Mouse (Mus musculus): ENCODE measurements at regions not wholly inside any gene's neighbourhood (a gene's known extent, or its start where the extent isn't known, plus 50 kb on each side); places are given as distances from the start of the nearest gene placed in this dataset.
"Not testable (repeated sequence)": the region's sequence is repeated elsewhere in the genome, so short reads cannot be mapped to it uniquely, and the experiment has no call there.

GRCm38 (mm10) chr10:56782265-56782664 is 405.1 kb downstream of the Gja1 start:
- DNase-seq (ENCODE audit: low read depth): no peak

GRCm38 (mm10) chr10:56783941-56784340 is 406.8 kb downstream of the Gja1 start:
- no peak for DNase-seq (ENCODE audit: low read depth)

DNA sequence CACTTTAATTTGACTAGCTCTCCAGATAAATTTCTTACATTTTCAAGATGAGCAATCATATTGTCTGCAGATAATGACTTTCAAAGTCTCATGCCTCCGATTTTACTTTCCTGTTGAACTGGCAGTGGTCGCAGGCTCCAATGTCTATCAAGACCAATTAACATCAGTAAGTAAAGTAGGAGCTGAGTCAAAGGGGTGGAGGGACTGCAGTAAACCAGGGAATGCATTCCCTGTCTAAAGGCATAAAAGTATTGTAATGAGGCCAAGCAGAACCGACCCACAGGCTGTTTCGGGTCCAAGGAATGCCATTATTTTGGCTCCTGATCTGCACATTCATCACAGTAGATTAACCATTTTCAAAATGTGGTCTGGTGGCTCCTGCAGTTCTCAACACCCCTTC is 411.0 kb downstream of the Gja1 start:
- no peak for DNase-seq (ENCODE audit: low read depth)

DNA sequence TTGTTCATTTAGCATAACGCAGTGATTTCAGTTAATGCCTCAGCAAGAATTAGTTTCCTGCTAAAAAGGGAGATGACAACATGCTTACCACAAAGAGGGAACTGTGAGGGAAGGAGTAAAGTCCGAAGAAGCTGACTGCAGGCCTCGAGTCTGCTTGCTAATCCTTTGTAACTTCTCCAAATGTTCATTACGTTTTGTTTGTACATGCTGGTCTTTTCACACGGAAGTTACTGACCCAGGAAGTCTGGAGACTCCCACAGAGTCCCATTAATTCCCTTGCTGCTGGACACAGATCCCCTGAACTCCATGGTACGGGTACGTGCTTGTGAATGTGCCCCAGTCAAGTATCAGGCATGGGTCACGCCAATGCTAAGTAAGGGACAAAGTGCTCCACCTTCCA is 415.9 kb downstream of the Gja1 start:
- DNase-seq (ENCODE audit: low read depth): no peak

GRCm38 (mm10) chr10:56795396-56795795 is 418.3 kb downstream of the Gja1 start:
- no peak for DNase-seq (ENCODE audit: low read depth)

- DNase-seq (ENCODE audit: low read depth): no peak
Measured at GRCm38 (mm10) chr10:56799307-56799706, 422.2 kb downstream of the Gja1 start.

- no peak for DNase-seq (ENCODE audit: low read depth)
Measured at GRCm38 (mm10) chr10:56799745-56800144, 422.6 kb downstream of the Gja1 start.

DNA sequence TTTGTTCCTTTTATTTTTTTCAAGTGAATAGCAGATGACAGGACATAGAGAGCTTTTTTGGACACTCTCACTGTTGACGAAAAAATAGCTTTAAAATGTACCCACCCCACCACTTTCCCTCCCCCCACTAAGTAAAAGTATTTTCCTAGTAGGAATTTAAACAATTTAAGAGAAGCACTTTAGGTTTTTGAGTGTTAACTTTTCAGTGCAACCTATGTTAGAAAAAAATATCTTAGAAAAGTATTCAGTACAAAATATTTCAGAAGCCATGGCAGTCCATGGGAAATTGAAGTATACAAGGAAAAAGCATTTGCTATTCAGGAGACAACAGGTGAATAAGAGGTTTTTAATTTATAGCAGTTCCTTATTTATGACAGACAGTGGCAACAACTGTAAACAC is 431.9 kb downstream of the Gja1 start:
- no peak for DNase-seq (ENCODE audit: low read depth)

DNA sequence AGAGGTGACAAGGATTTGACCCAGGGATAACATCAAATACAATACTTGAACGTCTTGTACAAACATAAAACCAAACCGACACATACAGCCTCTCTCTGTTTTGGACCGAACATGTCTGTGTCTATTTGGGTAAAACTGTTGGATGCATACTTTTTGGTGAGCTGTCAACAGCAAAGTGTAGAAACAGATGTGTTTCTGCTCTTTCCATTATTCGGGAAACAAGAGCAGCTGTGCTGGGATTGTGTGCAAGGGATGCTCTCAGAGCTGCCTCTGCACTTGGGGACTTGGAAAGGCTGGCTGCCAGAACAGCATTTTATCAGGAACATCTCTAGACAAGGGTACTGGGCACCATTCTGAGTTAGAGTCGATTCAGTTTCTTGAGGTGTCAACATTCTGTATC is 445.0 kb downstream of the Gja1 start:
- DNase-seq (ENCODE audit: low read depth): no peak

GRCm38 (mm10) chr10:56831331-56831730 is 454.2 kb downstream of the Gja1 start:
- DNase-seq (ENCODE audit: low read depth): no peak

DNA sequence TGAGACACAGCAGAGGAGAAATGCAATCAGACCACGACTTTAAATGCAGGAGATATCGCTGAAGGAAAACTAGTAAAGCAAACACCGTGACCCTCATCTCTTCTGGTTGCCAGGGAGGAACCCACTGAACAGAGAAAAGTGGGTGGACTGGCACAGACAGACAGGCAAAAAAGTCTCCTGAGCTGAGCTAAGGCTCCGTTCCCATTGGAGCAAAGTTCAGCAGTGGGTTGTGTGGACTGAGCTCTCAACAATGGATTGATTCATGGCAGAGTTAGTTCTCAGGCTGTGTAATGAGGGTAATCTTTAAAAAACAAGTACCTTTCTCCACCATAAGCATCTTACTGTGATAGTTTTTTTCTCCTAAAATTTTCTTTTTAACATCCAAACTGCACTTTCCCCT is 454.8 kb downstream of the Gja1 start:
- DNase-seq (ENCODE audit: low read depth): no peak

GRCm38 (mm10) chr10:56836130-56836529 is 459.0 kb downstream of the Gja1 start:
- no peak for DNase-seq (ENCODE audit: low read depth)

GRCm38 (mm10) chr10:56839006-56839495 is 461.9 kb downstream of the Gja1 start:
- no peak for DNase-seq (ENCODE audit: low read depth)

DNA sequence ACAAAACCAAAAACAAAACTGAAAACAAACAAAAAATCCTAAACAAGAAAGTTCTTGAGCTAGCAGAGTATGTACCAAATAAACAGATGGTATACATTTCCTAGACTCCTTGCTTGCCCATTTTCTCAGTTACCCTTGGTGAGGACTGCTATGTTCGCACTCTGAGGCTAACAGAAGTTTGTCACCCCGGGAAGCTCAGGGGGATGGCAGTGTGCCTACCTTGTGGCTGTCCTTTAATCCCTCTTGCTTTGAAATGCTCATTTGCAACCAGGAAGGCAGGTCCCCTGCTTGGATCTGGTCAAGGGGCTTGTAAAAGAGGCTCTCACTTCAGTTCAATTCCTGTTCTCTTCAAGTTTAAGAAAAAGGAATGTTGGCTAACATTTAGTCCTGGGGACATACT is 462.4 kb downstream of the Gja1 start:
- DNase-seq (ENCODE audit: low read depth): no peak

- no peak for DNase-seq (ENCODE audit: low read depth)
Measured at GRCm38 (mm10) chr10:56840732-56841131, 463.6 kb downstream of the Gja1 start.

DNA sequence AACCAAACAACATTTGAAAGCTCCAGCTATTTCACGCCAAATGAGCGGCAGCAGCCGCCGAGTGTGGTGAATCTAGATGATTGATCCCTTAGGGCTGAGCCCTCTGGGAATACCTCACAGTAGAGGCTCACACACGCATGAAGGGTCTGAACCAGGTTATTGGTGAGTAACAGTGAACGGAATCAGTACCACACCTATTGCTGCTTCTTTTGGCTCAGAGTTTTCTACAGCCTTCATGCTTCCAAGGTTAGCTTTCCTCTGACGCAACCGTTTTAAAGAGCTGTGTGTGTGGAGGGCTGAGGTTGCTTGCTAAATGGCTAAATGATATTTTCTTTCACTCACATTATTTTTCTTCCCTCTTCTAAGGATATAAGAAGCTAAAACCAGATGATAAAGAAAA is 464.4 kb downstream of the Gja1 start:
- no peak for DNase-seq (ENCODE audit: low read depth)

GRCm38 (mm10) chr10:56841973-56842372 is 464.8 kb downstream of the Gja1 start:
- no peak for DNase-seq (ENCODE audit: low read depth)

DNA sequence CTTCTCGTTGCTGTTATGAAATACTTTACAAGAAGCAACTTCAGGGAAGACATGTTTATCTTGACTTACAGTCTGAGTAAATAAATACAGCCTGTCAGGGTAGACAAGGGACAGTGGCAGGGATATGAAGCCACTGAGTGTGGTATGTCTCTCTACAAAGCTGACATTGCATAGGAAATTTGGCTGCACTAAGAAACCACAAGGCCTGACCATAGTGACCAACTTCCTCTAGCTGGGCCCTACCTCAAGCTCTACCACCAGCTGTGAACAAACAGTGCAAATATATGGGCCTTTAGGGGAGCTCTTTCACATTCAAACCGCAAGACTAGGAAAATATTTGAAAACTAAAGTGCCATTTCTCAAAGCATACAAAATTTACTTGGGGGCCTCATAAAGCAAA is 475.4 kb downstream of the Gja1 start:
- no peak for DNase-seq (ENCODE audit: low read depth)

GRCm38 (mm10) chr10:56856186-56856585 is 479.1 kb downstream of the Gja1 start:
- no peak for DNase-seq (ENCODE audit: low read depth)

DNA sequence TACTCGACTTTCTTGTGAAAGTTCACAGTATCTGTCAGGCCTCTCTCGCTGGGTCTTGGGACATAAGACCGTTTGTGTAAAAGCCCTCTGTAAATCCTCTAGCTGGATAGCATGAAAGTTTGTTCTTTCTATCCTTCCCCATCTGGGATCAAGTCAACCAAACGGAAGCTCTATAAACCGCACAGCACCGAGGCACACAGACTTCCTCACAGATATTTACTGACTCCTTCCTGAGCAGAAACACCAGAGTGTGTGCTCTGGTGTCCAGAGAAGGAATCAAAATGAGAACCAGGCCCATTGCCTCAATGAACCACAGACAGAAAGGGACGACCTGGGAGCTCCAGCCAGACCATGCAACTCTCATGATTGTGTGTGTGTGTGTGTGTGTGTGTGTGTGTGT is 502.6 kb downstream of the Gja1 start:
- DNase-seq (ENCODE audit: low read depth): no peak

- no peak for DNase-seq (ENCODE audit: low read depth)
Measured at GRCm38 (mm10) chr10:56880154-56880591, 503.0 kb downstream of the Gja1 start.

DNA sequence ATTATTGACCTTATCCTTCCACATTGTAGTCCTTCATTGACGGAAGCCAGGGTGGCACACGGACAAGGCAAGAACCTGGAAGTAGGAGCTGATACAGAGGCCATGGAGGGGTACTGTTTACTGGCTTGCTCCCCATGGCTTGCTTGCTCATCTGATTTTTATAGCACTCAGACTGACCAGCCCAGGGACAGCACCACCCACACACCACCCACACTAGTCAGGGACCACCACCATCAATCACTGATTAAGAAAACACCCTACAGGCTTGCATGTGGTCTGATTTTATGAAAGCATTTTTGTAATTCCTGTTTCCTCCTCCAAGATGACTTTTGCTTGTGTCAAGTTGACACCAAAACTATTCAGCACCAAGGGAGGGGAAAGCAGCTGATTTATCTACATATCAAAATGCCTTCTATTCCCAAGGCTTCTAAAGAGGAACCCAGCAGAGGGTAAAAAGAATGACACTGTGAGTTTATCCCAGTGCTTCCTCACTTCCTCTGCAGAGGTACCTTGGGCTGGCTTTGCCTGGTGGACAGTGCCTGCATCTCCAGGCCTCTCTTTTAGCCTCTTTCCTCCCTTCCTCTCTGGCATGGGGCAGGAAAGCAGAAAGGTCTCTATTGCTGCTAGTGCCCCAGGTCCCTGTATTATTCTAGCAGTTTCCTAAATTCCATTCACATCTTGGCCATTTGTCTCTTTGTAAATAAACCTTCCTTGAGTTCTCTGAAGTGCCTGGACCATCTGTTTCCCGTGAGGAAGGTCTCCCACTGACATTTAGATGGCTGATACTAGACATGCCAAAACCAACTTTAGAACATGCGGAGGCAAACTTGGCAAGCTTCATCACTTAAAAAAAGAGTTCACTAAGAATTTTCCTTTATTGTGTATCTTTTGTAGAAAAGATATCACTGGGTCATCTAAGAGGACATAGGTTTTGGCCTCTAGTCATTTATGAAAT is 507.6 kb downstream of the Gja1 start:
- DNase-seq (ENCODE audit: low read depth): no peak

DNA sequence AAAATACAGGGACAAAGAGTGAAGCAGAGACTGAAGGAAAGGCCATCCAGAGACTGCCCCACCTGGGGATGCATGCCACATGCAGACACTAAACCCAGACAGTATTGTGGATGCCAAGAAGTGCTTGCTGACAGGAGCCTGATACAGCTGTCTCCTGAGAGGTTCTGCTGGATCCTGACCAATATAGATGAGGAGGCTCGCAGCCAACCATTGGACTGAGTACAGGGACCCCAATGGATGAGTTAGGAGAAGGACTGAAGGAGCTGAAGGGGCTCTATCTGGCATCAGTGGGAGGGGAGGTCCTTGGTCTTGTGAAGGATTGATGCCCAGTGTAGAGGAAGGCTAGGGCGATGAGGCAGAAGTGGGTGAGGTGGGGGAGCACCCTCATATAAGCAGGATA is 514.4 kb downstream of the Gja1 start:
- DNase-seq (ENCODE audit: low read depth): not testable (repeated sequence)

All from naive thymus-derived CD4-positive, alpha-beta T cell, adult 2 months (primary cell).